Mouse (Mus musculus) limb, embryonic 12.5 days (tissue): ENCODE measurements around the gene Tead3. TPM values are rescaled to one million over a fixed set of nuclear protein-coding genes. Genes with fewer than 3 reads are reported as not detected.

Experiments
- ATAC-seq: fragments of 200-750 bp; cut with Nextera tagmentation; 2 replicates; pipeline ENCODE4 v1.8.0; 2017; ENCODE audit warnings: low read depth, moderate TSS enrichment; ENCODE audit not compliant: insufficient number of reproducible peaks, insufficient read depth, low FRiP score, low TSS enrichment
- H3K27ac ChIP-seq: fragments of 300-500 bp; sonication (generic); 2 replicates; pipeline ENCODE4 v1.5.1; 2016; ENCODE audit warnings: mild to moderate bottlenecking, moderate library complexity
- H3K27me3 ChIP-seq: fragments of 300-500 bp; sonication (generic); 2 replicates; pipeline ENCODE4 v1.6.1; 2016; ENCODE audit warnings: mild to moderate bottlenecking, moderate library complexity
- H3K36me3 ChIP-seq: fragments of 300-500 bp; sonication (generic); 2 replicates; pipeline ENCODE4 v1.6.1; 2016; ENCODE audit warnings: mild to moderate bottlenecking, moderate library complexity
- H3K4me1 ChIP-seq: fragments of 300-500 bp; sonication (generic); replicated peaks from 2 replicates; pipeline ENCODE4 v1.6.1; 2016
- H3K4me2 ChIP-seq: fragments of 300-500 bp; sonication (generic); 2 replicates; pipeline ENCODE4 v1.6.1; 2016; ENCODE audit warnings: mild to moderate bottlenecking, moderate library complexity
- H3K4me3 ChIP-seq: fragments of 300-500 bp; sonication (generic); replicated peaks from 2 replicates; pipeline ENCODE4 v1.5.1; 2016; ENCODE audit warnings: mild to moderate bottlenecking
- H3K9ac ChIP-seq: fragments of 300-500 bp; sonication (generic); replicated peaks from 2 replicates; pipeline ENCODE4 v1.6.1; 2016; ENCODE audit warnings: mild to moderate bottlenecking, moderate library complexity
- H3K9me3 ChIP-seq: fragments of 300-500 bp; sonication (generic); 2 replicates; pipeline ENCODE4 v1.6.1; 2016; ENCODE audit warnings: mild to moderate bottlenecking, moderate library complexity
- WGBS: fragments of 180-500 bp; shearing (Covaris S2); methylation state at CpG from one replicate; pipeline ENCODE4 v1.1.7; 2016; 5-methylcytosine and 5-hydroxymethylcytosine counted together
- polyA plus RNA-seq: library from polyadenylated mRNA; unstranded; fragments of >200 nt; fragmentation: Nextera tagmentation; extraction: Ambion mirVana; gene quantifications from 2 replicates; pipeline ENCODE4 v1.2.1, GENCODE M21; 2016

Tead3 gene
- polyA plus RNA-seq, 1 experiment from 2014 or later, result 11.3 TPM

DNA sequence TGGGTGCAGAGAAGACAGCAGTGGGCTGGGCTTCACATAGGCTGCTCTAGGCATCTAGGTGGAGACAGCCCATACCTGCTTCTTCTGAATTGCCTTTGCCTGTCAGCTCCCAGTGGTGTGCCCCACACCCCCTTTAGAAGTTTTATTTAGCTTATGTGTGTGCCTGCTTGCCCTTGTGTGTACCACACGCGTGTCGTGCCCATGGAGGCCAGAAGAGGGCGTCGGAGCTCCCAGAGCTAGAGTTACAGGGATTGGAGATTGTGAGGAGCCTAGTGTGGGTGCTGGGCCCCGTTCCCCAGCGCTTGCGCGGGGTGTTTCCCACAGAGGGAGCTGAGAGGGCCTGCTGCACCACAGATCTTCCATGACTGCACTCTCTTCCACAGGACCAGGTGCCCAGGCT lies 34.1 kb downstream of the Tead3 start:
- Histone ChIP-seq H3K4me1 (peaks cover 25% of the 10 kb centered on the region), H3K4me2 (no peak overlapping the region), H3K27me3 (no peaks in the 10 kb centered on the region), H3K27ac (no peak overlapping the region), H3K36me3 (peaks cover 58% of the 10 kb centered on the region), H3K9ac (no peak overlapping the region), H3K4me3 (no peak overlapping the region), H3K9me3 (no peaks in the 10 kb centered on the region)
- no peak for ATAC-seq
- 92% methylated on average over 9 of the region's 9 CpGs for WGBS

DNA sequence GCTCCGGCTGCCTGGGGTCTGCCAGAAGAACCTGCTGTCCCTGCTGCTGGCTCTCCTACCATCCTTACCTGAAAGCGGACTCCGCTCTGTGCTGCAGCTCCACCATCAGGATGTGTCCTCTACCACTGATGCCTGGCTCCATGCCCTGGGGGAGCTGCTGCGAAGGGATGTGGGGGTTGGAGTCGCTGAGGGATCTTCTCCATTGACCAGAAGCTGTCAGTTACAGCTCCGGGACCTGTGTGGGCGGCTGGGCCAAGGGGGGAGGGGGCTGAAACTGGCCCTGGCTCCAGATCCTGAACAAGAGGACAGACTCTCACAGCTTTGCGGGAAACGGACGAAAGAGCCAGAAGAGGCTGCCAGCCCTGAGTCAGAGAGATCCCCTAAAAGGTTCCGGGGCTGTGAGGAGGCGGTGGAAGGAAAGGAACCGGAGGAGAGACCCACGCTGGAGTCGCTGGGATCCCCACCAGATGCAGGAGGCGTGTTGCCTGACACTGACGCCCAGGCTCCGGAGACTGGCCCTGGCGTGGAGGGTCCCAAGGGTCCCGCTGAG lies 34.9 kb downstream of the Tead3 start:
- no peaks in the 10 kb centered on the region for H3K27me3 ChIP-seq
- H3K9ac ChIP-seq, result no peak overlapping the region; the same call in 1 of the 2 replicates
- no peaks in the 10 kb centered on the region for H3K9me3 ChIP-seq
- WGBS, result 93% methylated on average over 20 of the region's 20 CpGs
- H3K36me3 ChIP-seq, result peaks cover 50% of the 10 kb centered on the region
- H3K4me1 ChIP-seq, result peaks cover 25% of the 10 kb centered on the region
- ATAC-seq, result no peak
- 0 out of 2 replicates have a peak overlapping the region, but pooled peaks have one; percentile 12 for H3K27ac ChIP-seq
- H3K4me3 ChIP-seq, result no peak overlapping the region
- H3K4me2 ChIP-seq, result 0 out of 2 replicates have a peak overlapping the region, but pooled peaks have one; percentile 19

GRCm38 (mm10) chr17:28313880-28314225 lies 36.8 kb downstream of the Tead3 start:
- WGBS, result 1% methylated on average over 11 of the region's 11 CpGs
- Histone ChIP-seq H3K9ac (peak overlapping the region; percentile 91), H3K4me2 (peak overlapping the region; percentile 86), H3K36me3 (peaks cover 34% of the 10 kb centered on the region), H3K9me3 (no peaks in the 10 kb centered on the region), H3K27me3 (no peaks in the 10 kb centered on the region), H3K4me1 (peaks cover 25% of the 10 kb centered on the region), H3K27ac (peak overlapping the region; percentile 91), H3K4me3 (peak overlapping the region; percentile 87)
- ATAC-seq, result 0 out of 2 replicates have a peak, but pooled peaks have one; percentile 6

- Histone ChIP-seq H3K9ac (peak within 1 kb of the TSS; percentile 91), H3K27ac (peak within 1 kb of the TSS; percentile 91), H3K4me1 (peaks cover 29% of the 10 kb centered on the region), H3K9me3 (no peaks in the 10 kb centered on the region), H3K27me3 (no peaks in the 10 kb centered on the region), H3K4me3 (peak within 1 kb of the TSS; percentile 87), H3K4me2 (peak within 1 kb of the TSS; percentile 86), H3K36me3 (peaks cover 29% of the 10 kb centered on the region)
- WGBS, result under 1% methylated on average over 66 of the region's 69 CpGs
- peak; percentile 97 for ATAC-seq
Measured at GRCm38 (mm10) chr17:28313212-28313879, 37.3 kb downstream of the Tead3 start, which contains the start of gene Fance. Gene Fance (plus strand): TSS chr17:28313519.

DNA sequence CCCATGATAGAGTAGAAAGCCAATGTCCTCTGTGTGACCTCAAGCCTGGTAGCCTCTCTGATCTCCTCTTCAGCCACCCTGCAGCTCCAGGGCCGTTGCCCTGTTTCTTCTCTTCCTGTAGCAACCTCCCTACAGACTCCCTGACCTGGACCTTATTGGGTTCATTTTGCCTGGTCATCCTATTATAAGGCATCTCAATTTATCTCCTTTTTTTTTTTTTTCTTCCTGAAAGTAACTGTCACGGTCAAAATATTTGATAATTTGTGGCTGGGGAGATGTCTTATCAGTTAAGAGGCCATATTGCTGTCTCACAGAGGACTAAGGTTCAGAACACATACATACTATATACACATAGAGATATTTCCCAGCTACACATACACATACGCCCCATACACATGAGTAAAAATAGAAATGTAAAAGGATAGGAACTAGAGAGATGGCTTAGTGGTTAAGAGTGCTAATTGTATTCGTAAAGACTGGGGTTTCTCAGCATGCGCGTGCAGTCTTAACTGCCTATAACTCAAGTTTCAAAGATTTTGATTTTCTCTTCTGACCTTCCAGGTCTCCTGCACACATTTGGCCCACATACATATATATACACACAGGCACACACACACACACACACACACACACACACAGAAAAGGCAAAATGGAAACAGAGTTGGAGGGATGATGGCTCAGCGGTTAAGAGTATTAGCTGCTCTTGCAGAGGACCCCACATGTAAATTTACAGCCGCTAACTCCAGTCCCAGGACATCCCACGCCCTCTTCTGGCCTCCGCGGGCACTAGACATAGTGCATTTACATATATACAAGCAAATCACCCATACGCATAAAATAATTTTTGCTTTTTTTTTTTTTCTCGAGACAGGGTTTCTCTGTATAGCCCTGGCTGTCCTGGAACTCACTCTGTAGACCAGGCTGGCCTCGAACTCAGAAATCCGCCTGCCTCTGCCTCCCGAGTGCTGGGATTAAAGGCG lies 38.1 kb downstream of the Tead3 start:
- Histone ChIP-seq H3K4me3 (peak overlapping the region; percentile 87), H3K4me1 (peaks cover 32% of the 10 kb centered on the region), H3K36me3 (peaks cover 21% of the 10 kb centered on the region), H3K4me2 (peak overlapping the region; percentile 51), H3K9me3 (no peaks in the 10 kb centered on the region), H3K9ac (no peak overlapping the region), H3K27me3 (no peaks in the 10 kb centered on the region), H3K27ac (peak overlapping the region; percentile 41; the same call in 1 of the 2 replicates)
- ATAC-seq, result peak; percentile 10
- WGBS, result 20% methylated on average over 17 of the region's 17 CpGs

DNA sequence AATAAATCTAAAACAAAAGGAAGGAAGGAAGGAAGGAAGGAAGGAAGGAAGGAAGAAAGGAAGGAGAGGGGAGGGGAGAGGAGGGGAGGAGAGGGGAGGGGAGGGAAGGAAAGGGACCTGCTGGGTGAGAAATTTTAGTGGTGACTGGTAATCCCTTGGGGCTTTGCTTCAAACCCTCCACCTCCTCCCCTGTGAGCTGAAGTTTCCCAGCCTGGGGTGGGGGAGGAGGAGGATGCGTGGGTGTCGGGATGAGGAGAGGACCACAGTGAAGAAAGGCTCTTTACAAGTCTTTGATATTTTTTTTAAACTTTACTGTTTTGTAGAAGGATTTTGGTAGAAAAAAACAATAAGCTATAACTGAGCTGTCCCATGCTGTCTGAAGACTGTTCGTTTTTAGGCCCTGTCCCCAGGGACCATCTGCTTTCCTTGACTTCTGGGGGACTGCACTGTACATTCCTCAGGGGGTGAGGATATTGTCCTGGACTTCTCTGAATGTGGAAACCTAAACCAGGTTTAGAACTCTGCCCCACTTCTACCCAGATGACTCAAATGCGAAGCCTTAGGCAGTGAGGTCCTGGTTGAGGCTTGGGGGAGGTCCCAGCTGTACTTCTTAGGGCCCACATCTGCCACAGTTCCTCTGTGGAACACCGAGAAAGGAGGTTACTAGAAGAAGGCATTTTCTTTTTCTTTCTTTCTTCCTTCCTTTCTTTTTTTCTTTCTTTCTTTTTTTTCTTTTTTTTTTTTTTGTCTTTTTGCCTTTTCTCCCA lies 39.1 kb downstream of the Tead3 start:
- 66% methylated on average over 5 of the region's 5 CpGs for WGBS
- no peak overlapping the region for H3K4me3 ChIP-seq
- H3K27ac ChIP-seq, result no peak overlapping the region
- no peak for ATAC-seq
- peaks cover 11% of the 10 kb centered on the region for H3K36me3 ChIP-seq
- no peaks in the 10 kb centered on the region for H3K9me3 ChIP-seq
- no peaks in the 10 kb centered on the region for H3K27me3 ChIP-seq
- H3K4me1 ChIP-seq, result peaks cover 32% of the 10 kb centered on the region
- no peak overlapping the region for H3K9ac ChIP-seq
- H3K4me2 ChIP-seq, result no peak overlapping the region

- no peaks in the 10 kb centered on the region for H3K9me3 ChIP-seq
- ATAC-seq, result no peak
- no peak overlapping the region for H3K27ac ChIP-seq
- peaks cover 4% of the 10 kb centered on the region; the same call in 1 of the 2 replicates for H3K36me3 ChIP-seq
- 74% methylated on average over 3 of the region's 3 CpGs for WGBS
- H3K9ac ChIP-seq, result no peak overlapping the region
- H3K27me3 ChIP-seq, result no peaks in the 10 kb centered on the region
- H3K4me2 ChIP-seq, result no peak overlapping the region
- H3K4me1 ChIP-seq, result peaks cover 30% of the 10 kb centered on the region
- no peak overlapping the region for H3K4me3 ChIP-seq
Measured at GRCm38 (mm10) chr17:28310831-28311230, 39.8 kb downstream of the Tead3 start.

- peak; percentile 29; the same call in 1 of the 2 replicates for ATAC-seq
- H3K4me2 ChIP-seq, result peak overlapping the region; percentile 26
- H3K4me3 ChIP-seq, result no peak overlapping the region
- 13% methylated on average over 18 of the region's 18 CpGs for WGBS
- no peak overlapping the region; the same call in 1 of the 2 replicates for H3K9ac ChIP-seq
- no peaks in the 10 kb centered on the region for H3K36me3 ChIP-seq
- no peak overlapping the region for H3K27ac ChIP-seq
- no peaks in the 10 kb centered on the region for H3K27me3 ChIP-seq
- H3K4me1 ChIP-seq, result peaks cover 11% of the 10 kb centered on the region
- no peaks in the 10 kb centered on the region for H3K9me3 ChIP-seq
Measured at GRCm38 (mm10) chr17:28308297-28309195, 42.1 kb downstream of the Tead3 start.

- Histone ChIP-seq H3K36me3 (0 out of 2 replicates have a peak, but pooled peaks cover 8% of the 10 kb centered on the region), H3K4me1 (peaks cover 14% of the 10 kb centered on the region), H3K27ac (no peak overlapping the region), H3K9me3 (no peaks in the 10 kb centered on the region), H3K4me2 (no peak overlapping the region), H3K9ac (no peak overlapping the region), H3K4me3 (no peak overlapping the region), H3K27me3 (no peaks in the 10 kb centered on the region)
- WGBS, result 48% methylated on average over 10 of the region's 10 CpGs
- ATAC-seq, result no peak
Measured at GRCm38 (mm10) chr17:28305172-28305571, 45.4 kb downstream of the Tead3 start.

DNA sequence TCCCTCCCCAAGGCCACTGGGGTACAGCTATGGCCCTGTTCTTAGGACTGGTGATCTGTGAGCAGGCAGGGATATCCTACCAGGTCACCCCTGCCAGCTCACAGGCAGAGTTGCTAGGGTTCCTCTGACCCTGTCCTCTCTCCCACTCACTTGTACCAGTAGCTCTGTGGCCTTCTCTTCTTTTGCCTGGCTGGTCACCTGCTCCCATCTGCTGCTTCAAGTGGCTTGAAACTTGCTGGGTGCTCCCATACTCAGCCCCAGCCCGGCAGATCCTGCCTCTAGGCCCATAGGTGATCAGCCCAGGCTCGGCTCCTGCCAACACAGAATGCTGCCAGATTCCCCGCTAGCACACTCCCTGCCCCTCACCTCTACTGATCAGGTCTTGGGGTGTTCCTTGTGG lies 49.8 kb downstream of the Tead3 start:
- ATAC-seq, result no peak
- H3K4me1 ChIP-seq, result peaks cover 21% of the 10 kb centered on the region
- no peaks in the 10 kb centered on the region for H3K27me3 ChIP-seq
- no peaks in the 10 kb centered on the region for H3K9me3 ChIP-seq
- H3K36me3 ChIP-seq, result peaks cover 34% of the 10 kb centered on the region
- WGBS, result 55% methylated on average over 3 of the region's 3 CpGs
- H3K27ac ChIP-seq, result no peak overlapping the region
- no peak overlapping the region for H3K4me2 ChIP-seq
- no peak overlapping the region for H3K4me3 ChIP-seq
- H3K9ac ChIP-seq, result no peak overlapping the region
